Mouse (Mus musculus) testis, adult 2 months (tissue): ENCODE results near the gene Tbc1d32.

Experiments
- CTCF ChIP-seq: fragments of 200-500 bp; IDR thresholded peaks from 2 replicates; pipeline ENCODE4 v1.5.1; 2012; ENCODE audit warnings: low read depth, mild to moderate bottlenecking, inconsistent platforms, low read length, moderate library complexity; ENCODE audit not compliant: control insufficient read depth, insufficient read depth, insufficient replicate concordance
- POLR2A ChIP-seq: fragments of 200-500 bp; IDR thresholded peaks from 2 replicates; pipeline ENCODE4 v1.6.1; 2012; ENCODE audit warnings: low read depth, mild to moderate bottlenecking, inconsistent platforms, low read length, moderate library complexity; ENCODE audit not compliant: control insufficient read depth

DNA sequence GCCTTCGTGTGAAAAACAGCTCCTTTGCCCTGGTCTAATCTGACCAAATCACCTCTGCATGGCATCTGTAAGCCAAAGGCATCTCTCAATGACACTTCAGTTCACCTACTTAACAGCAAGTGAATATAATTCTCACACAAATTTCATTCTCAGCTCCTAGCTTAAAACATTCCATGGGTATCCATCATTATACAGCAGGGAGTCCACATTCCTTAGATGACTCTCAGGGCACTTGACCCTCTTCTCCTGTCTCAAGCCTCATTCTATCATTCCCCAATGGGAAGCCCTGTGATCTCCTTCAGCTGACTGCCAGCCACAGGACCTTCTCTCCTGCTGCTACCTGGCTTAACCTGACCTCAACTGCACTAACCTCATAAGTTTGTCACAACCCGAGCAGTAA, 98.8 kb downstream of the Tbc1d32 start:
- TF ChIP-seq CTCF (no peak), POLR2A (no peak)
